Mouse (Mus musculus): ENCODE measurements around the gene Alk. TPM values are rescaled to one million over a fixed set of nuclear protein-coding genes. Genes with fewer than 3 reads are reported as not detected.
"Not testable (repeated sequence)": the region's sequence is repeated elsewhere in the genome, so short reads cannot be mapped to it uniquely, and the experiment has no call there.

Alk gene
- polyA plus RNA-seq, 1 experiment = 0.05 TPM

DNA sequence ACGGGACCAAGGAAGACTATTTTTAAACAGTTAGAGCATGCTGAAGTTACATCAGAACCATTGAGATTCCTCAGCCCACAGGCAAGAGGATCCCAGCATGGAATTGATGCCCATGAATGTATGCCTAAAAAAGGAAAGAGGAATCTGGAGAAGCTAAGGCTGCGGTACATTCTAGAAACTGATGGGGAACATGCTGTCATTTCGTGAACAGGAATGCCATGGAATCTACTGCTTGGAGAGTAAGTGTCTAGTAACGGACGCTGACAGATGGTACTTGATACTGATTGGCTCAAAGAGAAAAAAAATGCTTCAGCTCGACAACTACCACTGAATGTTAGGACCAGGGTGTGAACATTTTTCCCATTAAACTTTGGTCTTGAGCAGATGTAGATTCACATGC lies 69.1 kb downstream of the Alk start:
- DNase-seq (ENCODE audit: low read depth, low spot score) = no peak
- WGBS = 86% methylated on average over 6 of the region's 6 CpGs

DNA sequence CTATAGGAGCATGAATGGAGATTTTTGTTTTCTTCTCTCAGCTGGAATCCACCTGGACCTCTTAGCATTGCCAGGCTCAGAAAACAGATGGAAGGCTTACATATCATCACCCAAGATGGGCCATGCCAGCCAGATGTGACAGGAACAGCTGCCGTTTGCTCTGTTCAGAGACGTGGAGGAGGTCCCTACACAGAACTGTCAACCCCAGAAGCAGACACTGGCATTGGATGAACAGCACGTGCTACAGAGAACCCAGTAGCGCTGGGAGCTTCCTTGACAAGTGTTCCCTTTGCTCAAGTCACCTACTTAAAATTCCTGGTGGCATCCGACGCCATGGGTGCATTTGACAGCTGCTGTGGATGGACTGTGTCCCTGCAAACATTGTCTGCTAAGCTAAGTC lies 72.2 kb downstream of the Alk start:
- DNase-seq (ENCODE audit: low read depth, low spot score) = no peak
- 81% methylated on average over 6 of the region's 6 CpGs for WGBS

DNA sequence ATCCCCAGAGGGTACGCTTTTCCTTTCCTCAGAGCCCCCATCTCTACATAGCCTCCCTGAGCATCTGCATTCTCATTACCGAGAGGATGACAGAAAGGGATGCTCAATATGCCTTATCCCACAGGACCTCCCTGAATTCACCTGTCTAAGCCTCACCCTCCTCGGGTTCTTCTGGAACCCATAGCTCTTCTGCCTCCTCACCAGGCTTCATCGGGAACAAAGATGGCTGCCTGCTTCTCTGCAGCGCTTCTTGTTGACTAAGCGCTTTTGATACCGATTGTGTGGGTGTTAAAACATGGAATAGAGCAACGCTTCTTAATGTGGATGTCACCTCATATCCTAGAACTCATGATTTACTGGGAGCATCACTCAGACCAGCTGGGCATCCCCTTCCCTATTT lies 75.9 kb downstream of the Alk start:
- WGBS = 88% methylated on average over 8 of the region's 8 CpGs
- no peak for DNase-seq (ENCODE audit: low read depth, low spot score)

GRCm38 (mm10) chr17:72527481-72527880 lies 76.9 kb downstream of the Alk start:
- 68% methylated on average over 5 of the region's 5 CpGs for WGBS

GRCm38 (mm10) chr17:72526356-72526755 lies 78.1 kb downstream of the Alk start:
- DNase-seq (ENCODE audit: low read depth, low spot score) = no peak
- WGBS = 82% methylated on average over 4 of the region's 4 CpGs

More at GRCm38 (mm10) chr17:72527481-72527880, 76.9 kb downstream of the Alk start:
- no peak for DNase-seq (ENCODE audit: low read depth, low spot score)

- 84% methylated on average over 3 of the region's 3 CpGs for WGBS
- DNase-seq (ENCODE audit: low read depth, low spot score) = no peak
Observed at GRCm38 (mm10) chr17:72524839-72525238, 79.6 kb downstream of the Alk start.

DNA sequence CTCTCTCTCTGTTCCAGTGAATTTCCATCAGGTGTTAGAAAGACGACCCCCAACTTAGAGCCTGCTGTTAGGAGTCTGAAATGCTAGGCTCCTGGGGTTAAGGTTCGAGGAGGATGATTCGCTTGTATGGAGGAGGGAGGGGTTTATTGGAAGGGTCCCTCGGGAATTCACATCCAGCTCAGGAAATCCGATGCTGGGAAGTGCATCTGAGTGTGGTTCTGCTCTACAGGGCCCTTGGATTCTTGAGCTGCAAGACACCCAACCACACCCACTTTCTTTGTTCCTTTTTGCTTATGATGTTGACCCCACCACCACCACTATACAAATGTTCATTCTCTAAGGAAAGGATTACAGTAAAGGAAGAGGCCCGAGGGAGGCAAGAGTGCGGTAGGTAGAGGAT lies 81.4 kb downstream of the Alk start:
- no peak for DNase-seq (ENCODE audit: low read depth, low spot score)
- WGBS = 60% methylated on average over 7 of the region's 7 CpGs

- DNase-seq (ENCODE audit: low read depth, low spot score) = no peak
- WGBS = 16% methylated on average over 4 of the region's 4 CpGs
Observed at GRCm38 (mm10) chr17:72522381-72522780, 82.0 kb downstream of the Alk start.

DNA sequence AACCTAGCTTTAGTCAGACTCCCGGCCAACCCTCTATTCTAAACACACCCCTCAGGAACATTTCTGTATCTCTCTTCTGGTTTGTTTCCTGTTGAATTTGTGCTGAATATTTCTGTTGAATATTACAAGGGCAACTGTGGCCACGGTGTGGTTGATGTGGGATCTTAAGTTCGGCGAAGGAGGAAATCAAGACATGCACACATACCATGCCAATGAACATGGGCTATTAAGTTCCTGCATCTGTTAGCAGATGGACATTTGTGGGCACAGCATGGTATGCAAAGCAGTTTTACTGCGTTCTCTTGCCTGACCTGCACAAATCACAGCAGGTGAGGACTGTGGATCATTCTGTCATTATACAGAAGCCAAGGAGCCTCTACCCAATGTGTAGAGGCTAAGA lies 83.1 kb downstream of the Alk start:
- DNase-seq (ENCODE audit: low read depth, low spot score) = no peak
- WGBS = 77% methylated on average over 5 of the region's 5 CpGs

GRCm38 (mm10) chr17:72510746-72511145 lies 93.7 kb downstream of the Alk start:
- WGBS = 50% methylated on average over 6 of the region's 6 CpGs
- DNase-seq (ENCODE audit: low read depth, low spot score) = no peak

DNA sequence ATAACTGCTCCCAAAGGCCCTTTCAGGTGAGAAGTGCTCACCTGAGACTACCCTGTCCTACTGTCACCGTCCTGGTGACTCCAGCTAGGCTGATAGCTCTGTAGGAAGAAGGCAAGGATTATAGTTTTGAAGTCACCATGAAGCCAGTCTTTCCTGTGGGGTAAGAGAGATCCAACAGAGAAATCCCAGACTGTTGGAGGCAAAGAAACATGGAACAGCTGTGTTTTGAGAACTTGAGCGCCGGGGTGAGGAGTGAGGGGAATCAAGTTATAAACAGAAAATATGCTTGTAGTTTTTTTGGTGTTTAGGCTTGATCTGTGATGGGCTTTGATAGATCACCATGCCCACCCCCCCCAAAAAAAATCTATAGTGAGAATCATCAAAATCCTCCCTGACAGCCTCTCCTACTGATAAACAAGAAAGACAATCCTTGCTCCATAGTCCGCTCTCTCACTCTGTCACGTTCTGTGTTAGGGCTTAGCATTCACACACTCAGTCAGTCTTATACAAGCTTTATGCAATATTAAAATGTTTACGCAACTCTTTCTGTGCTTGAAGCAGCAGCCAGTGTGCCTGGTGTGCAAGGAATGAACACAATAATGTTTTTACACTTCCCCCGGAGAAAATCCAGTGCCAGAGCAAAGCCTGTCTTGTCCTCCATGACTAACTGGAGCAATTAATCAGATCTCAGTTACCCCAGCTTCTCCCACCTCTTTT lies 95.6 kb downstream of the Alk start:
- WGBS = 69% methylated on average over 7 of the region's 7 CpGs
- DNase-seq (ENCODE audit: low read depth, low spot score) = no peak

DNA sequence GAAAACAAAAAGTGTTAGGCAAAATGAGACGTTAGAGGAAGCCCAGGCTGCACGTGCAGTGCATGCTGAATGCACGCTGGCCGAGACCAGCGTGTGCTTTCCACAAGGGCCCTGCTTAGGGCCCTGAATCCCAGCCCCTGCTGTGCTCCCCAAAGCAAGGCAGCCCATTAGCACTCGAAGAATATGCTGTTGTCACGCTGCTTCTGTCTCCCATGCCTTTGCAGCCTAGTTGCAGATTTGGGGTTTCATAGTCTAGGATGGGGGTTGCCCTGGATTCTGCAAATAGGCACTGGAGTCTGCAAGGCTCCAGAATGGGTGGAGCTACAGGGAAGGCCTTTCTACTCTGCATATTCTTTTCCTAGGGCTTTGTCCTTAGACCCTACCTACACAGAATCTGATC lies 99.2 kb downstream of the Alk start:
- 69% methylated on average over 7 of the region's 7 CpGs for WGBS

DNA sequence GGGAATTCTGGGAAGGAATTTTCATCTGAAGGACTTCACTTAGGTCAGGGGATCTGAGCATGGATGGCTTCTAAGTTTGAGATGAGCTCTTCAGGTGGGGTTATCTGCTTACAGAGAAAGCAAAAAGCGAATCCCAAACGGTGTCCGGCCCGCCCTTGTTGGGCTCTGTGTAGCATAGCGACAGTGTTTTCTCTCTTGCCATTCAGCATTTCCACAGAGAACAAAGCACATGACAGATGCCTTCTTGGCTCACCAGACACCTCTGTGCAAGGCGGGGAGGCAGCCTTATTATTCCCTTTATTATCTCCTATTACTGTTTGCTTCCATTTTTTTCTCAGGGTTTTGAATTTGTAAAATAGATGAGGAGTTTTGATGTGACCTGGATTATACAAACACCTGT lies 99.8 kb downstream of the Alk start:
- WGBS = 88% methylated on average over 6 of the region's 6 CpGs
- no peak for DNase-seq (ENCODE audit: low read depth, low spot score)

More for the DNA sequence above, 99.2 kb downstream of the Alk start:
- DNase-seq (ENCODE audit: low read depth, low spot score) = no peak

DNA sequence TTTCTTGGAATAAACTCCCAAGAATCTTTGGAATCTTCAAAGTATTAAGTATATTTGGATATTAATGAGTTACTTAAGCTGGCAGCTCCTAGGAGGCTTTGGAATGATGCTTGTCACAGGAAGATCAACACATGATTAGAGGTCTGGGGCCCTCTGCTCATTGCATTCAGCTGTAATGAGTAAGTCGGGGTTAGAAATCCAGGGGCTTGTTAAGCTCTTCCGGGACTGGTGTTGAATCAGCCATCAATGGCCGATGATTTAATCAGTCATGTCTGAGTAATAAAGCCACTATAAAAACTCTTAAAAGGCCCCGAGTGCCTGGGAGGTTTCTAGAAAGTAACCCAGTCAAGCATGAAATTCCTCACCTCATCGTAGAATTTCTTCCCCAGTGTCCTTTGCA lies 109.0 kb downstream of the Alk start:
- 65% methylated on average over 5 of the region's 5 CpGs for WGBS

GRCm38 (mm10) chr17:72485623-72486022 lies 118.8 kb downstream of the Alk start:
- 80% methylated on average over 4 of the region's 4 CpGs for WGBS
- DNase-seq (ENCODE audit: low read depth, low spot score) = no peak

More for the DNA sequence above, 109.0 kb downstream of the Alk start:
- DNase-seq (ENCODE audit: low read depth, low spot score) = no peak

- DNase-seq (ENCODE audit: low read depth, low spot score) = not testable (repeated sequence)
- WGBS = 88% methylated on average over 7 of the region's 7 CpGs
Observed at GRCm38 (mm10) chr17:72479260-72479659, 125.2 kb downstream of the Alk start.

DNA sequence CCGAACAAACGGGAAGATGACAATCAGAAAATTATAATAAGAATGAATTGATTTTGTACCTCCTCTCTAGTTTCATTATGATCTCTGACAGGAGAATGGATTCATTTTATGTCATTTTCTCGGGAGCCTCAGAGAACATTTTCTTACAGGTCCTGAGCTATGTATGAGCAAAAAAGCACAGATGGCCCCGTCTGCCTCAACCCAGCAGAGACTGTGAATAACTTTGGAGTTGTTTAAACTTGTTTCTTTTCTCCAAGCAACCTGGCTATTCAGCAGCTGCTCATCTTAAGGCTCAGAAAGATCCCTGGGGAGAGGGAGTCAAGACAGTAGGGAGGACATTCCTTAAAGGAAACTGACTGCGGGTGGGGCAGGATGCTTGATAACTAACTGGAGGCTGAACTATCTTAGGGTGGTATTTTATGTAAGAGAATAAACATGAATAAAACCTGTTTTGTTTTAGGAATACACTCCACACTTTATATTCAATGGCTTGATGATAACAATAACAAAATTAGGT lies 126.5 kb downstream of the Alk start:
- WGBS = 66% methylated on average over 5 of the region's 5 CpGs
- DNase-seq (ENCODE audit: low read depth, low spot score) = no peak

DNA sequence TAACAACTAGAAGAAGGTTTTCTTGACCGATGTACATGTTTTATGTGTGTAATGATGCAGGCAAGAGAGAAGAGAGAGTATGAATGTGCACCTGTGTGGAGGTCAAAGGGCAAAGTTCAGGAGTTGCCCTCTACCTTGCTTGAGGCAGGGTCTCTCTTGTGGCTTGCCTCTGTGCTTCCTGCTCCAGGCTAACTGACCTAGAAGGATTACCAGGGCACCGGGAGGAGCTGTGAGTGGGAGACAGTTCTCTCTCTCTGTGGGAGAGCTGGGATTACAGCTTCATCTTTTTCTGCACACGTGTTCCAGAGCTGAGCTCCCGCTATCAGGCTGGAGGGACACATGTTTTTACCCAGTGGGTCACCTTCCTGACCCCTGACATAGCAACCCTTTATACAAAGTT lies 127.5 kb downstream of the Alk start:
- DNase-seq (ENCODE audit: low read depth, low spot score) = no peak
- 44% methylated on average over 4 of the region's 4 CpGs for WGBS

DNA sequence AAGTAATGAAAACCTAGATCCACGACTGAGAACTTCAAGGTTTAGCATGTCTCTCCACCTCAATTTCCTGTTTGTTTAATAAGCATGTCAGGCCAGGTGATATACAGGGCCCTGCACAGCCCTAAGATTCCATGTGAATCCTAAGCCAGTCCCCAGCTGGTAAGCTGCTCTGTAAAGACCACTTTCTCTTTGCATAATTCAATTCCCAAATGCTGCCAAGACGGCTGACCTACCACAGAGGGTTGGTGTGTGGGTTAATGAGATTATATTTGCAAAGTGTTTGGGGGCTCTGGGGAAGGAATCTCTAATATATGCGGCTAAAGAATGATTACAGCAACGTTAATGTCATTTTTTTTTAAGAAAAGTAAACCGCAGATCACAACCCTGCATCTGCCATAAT lies 130.3 kb downstream of the Alk start:
- WGBS = 69% methylated on average over 5 of the region's 5 CpGs
- DNase-seq (ENCODE audit: low read depth, low spot score) = no peak

GRCm38 (mm10) chr17:72448477-72448876 lies 155.9 kb downstream of the Alk start:
- no peak for DNase-seq (ENCODE audit: low read depth, low spot score)
- WGBS = 79% methylated on average over 4 of the region's 4 CpGs

Measured in large intestine, adult 2 months (tissue).